Mouse (Mus musculus) heart, adult 2 months (tissue): ENCODE results near the gene Prrt3. TPM values are rescaled to one million over a fixed set of nuclear protein-coding genes. Genes with fewer than 3 reads are reported as not detected.

ENCODE experiments used
- DNase-seq, 2 experiments: peaks; one replicate each; pipeline ENCODE4 v3.0.0; 2021
- H3K27ac ChIP-seq: fragments of 200-600 bp; 2 replicates; pipeline ENCODE4 v1.8.1; 2022
- H3K27me3 ChIP-seq: fragments of 200-500 bp; 2 replicates; pipeline ENCODE4 v1.6.1; 2012; ENCODE audit warnings: mild to moderate bottlenecking, low read length, inconsistent platforms, mixed read lengths; ENCODE audit not compliant: control insufficient read depth, insufficient read depth
- H3K36me3 ChIP-seq: fragments of 200-500 bp; 2 replicates; pipeline ENCODE4 v1.6.1; 2012; ENCODE audit warnings: low read length, inconsistent platforms; ENCODE audit not compliant: control insufficient read depth, insufficient read depth
- H3K4me1 ChIP-seq: fragments of 200-500 bp; 2 replicates; pipeline ENCODE4 v1.6.1; 2011; ENCODE audit warnings: low read length; ENCODE audit not compliant: control insufficient read depth, insufficient read depth
- H3K4me3 ChIP-seq: fragments of 200-600 bp; 2 replicates; pipeline ENCODE4 v1.8.1; 2022
- H3K79me2 ChIP-seq: fragments of 200-500 bp; replicated peaks from 2 replicates; pipeline ENCODE4 v1.6.1; 2012; ENCODE audit warnings: mild to moderate bottlenecking, inconsistent platforms, low read length, moderate library complexity, mixed read lengths; ENCODE audit not compliant: control insufficient read depth, insufficient read depth
- H3K9ac ChIP-seq: fragments of 200-500 bp; 2 replicates; pipeline ENCODE4 v1.6.1; 2012; ENCODE audit warnings: low read depth, mild to moderate bottlenecking, control low read depth, inconsistent platforms, low read length, mixed read lengths
- CTCF ChIP-seq: fragments of 200-600 bp; IDR thresholded peaks from 2 replicates; pipeline ENCODE4 v1.8.1; 2022; ENCODE audit warnings: antibody characterized with exemption, mild to moderate bottlenecking, moderate library complexity
- EP300 ChIP-seq: fragments of 200-500 bp; IDR thresholded peaks from 2 replicates; pipeline ENCODE4 v1.6.1; 2011; ENCODE audit warnings: low read depth, low read length, control low read depth; ENCODE audit not compliant: insufficient read depth
- POLR2A ChIP-seq: fragments of 200-500 bp; IDR thresholded peaks from 2 replicates; pipeline ENCODE4 v1.6.1; 2011; ENCODE audit warnings: mild to moderate bottlenecking, low read depth, low read length, control low read depth; ENCODE audit not compliant: insufficient read depth
- WGBS: fragments of 180-500 bp; shearing (Covaris S2); methylation state at CpG from one replicate; pipeline ENCODE4 v1.1.7; 2018; 5-methylcytosine and 5-hydroxymethylcytosine counted together
- intact Hi-C: fragments of 180-260 bp; cut with DNase I; formaldehyde crosslinking; loops from one replicate; pipeline ENCODE4 v1.15.1; 2025
- polyA plus RNA-seq: library from polyadenylated mRNA; depleted of rRNA; stranded (reverse); fragments of >200 nt; gene quantifications from 2 replicates; pipeline ENCODE4 v1.2.3, GENCODE M21; 2012
- total RNA-seq, 2 experiments: library from RNA; stranded (reverse); gene quantifications; 2 replicates each; pipeline ENCODE4 v1.2.3; 2021

Gene Prrt3
- total and polyA plus RNA-seq, 3 experiments: not detected

GRCm38 (mm10) chr6:113513944-113514343, 12.2 kb upstream of the Prrt3 start:
- no peaks in the 10 kb centered on the region; the same call in 1 of the 2 replicates for H3K36me3 ChIP-seq
- 96% methylated on average over 6 of the region's 6 CpGs for WGBS

GRCm38 (mm10) chr6:113508947-113509280, 7.2 kb upstream of the Prrt3 start:
- H3K27me3 ChIP-seq: no peaks in the 10 kb centered on the region
- 48% methylated on average over 5 of the region's 5 CpGs for WGBS
- H3K36me3 ChIP-seq: no peaks in the 10 kb centered on the region
- H3K27ac ChIP-seq: no peak overlapping the region
- H3K4me3 ChIP-seq: no peak overlapping the region
- no peak for DNase-seq
- TF ChIP-seq POLR2A: no peak
- TF ChIP-seq CTCF: no peak
- no peak for TF ChIP-seq EP300
- peaks cover 5% of the 10 kb centered on the region for H3K4me1 ChIP-seq
- intact Hi-C loops: no loop called here
- no peak overlapping the region for H3K9ac ChIP-seq
- H3K79me2 ChIP-seq: no peaks in the 10 kb centered on the region

More at GRCm38 (mm10) chr6:113513944-113514343, 12.2 kb upstream of the Prrt3 start:
- H3K4me1 ChIP-seq: peaks cover 1% of the 10 kb centered on the region; the same call in 1 of the 2 replicates
- H3K9ac ChIP-seq: no peak overlapping the region
- no peak for DNase-seq
- intact Hi-C loops: no loop called here
- no peak overlapping the region for H3K27ac ChIP-seq
- H3K4me3 ChIP-seq: no peak overlapping the region
- no peaks in the 10 kb centered on the region for H3K27me3 ChIP-seq
- TF ChIP-seq POLR2A (no peak), EP300 (no peak), CTCF (no peak)
- no peaks in the 10 kb centered on the region for H3K79me2 ChIP-seq

- DNase-seq: no peak
- Histone ChIP-seq H3K4me1 (peaks cover 5% of the 10 kb centered on the region), H3K9ac (no peak overlapping the region), H3K27me3 (no peaks in the 10 kb centered on the region), H3K36me3 (no peaks in the 10 kb centered on the region), H3K4me3 (no peak overlapping the region), H3K27ac (no peak overlapping the region), H3K79me2 (no peaks in the 10 kb centered on the region)
- TF ChIP-seq EP300 (no peak), POLR2A (no peak), CTCF (no peak)
- intact Hi-C loops: no loop called here
- 30% methylated on average over 7 of the region's 7 CpGs for WGBS
Measured at GRCm38 (mm10) chr6:113508272-113508946, 6.7 kb upstream of the Prrt3 start.

- no peak for DNase-seq
- Histone ChIP-seq H3K36me3 (no peaks in the 10 kb centered on the region), H3K4me1 (peaks cover 5% of the 10 kb centered on the region), H3K27ac (no peak overlapping the region), H3K4me3 (no peak overlapping the region), H3K27me3 (peaks cover 2% of the 10 kb centered on the region; the same call in 1 of the 2 replicates), H3K79me2 (no peaks in the 10 kb centered on the region), H3K9ac (no peak overlapping the region)
- intact Hi-C loops: no loop called here
- TF ChIP-seq POLR2A (no peak), CTCF (no peak), EP300 (no peak)
Measured at GRCm38 (mm10) chr6:113507130-113507529, 5.4 kb upstream of the Prrt3 start.

DNA sequence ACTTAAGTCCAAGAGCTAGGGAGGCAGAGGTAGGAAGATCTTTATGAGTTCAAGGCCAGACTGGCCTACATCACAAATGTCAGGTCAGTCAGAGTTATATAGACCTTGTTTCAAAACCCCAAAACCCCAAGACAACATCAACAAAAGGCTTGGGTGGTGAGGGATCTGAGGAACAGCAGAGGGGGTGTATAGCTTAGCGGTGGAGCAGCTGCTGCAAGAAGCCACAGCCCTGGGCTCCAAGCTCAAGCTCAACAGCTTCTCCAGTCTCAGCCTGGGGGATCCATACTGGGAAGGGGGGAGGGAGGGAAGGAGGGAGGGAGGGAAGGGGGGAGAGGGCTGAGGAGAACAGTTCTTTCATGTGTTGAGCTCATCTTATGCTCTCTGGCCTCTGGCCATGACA, 4.0 kb upstream of the Prrt3 start:
- peaks cover 5% of the 10 kb centered on the region for H3K27me3 ChIP-seq
- no peak for DNase-seq
- intact Hi-C loops: no loop called here

DNA sequence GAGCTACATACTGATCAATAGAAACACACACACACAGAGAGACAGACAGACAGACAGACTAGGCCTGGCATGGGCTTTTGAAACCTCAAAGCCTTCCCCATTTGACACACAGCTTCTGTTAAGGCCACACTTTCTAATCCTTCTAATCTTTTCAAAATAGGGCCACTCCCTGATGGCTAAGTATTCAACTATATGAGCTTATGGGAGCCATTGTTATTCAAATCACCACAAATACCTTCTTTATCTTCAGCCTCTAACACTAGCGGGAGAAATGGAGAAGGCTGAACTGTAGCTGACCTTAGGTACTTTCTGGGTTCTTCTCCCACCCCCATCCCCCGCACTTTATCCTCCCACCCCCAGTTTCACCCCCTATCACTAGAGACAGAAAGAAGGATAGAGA, 1.1 kb upstream of the Prrt3 start:
- Histone ChIP-seq H3K27ac (no peak overlapping the region), H3K4me3 (no peak overlapping the region), H3K27me3 (peaks cover 5% of the 10 kb centered on the region), H3K9ac (no peak overlapping the region), H3K36me3 (no peaks in the 10 kb centered on the region), H3K4me1 (no peaks in the 10 kb centered on the region), H3K79me2 (no peaks in the 10 kb centered on the region)
- WGBS: 56% methylated on average over 2 of the region's 2 CpGs
- intact Hi-C loops: no loop called here
- no peak for DNase-seq
- TF ChIP-seq CTCF (no peak), EP300 (no peak), POLR2A (no peak)

More for the DNA sequence above, 4.0 kb upstream of the Prrt3 start:
- Histone ChIP-seq H3K79me2 (no peaks in the 10 kb centered on the region), H3K27ac (no peak overlapping the region), H3K9ac (no peak overlapping the region), H3K4me1 (peaks cover 5% of the 10 kb centered on the region), H3K36me3 (no peaks in the 10 kb centered on the region), H3K4me3 (no peak overlapping the region)
- TF ChIP-seq CTCF (no peak), EP300 (no peak)
- 85% methylated on average over 1 of the region's 1 CpGs for WGBS
